Mouse (Mus musculus) C2C12 (cell line): ENCODE measurements around the gene Hsd11b2.

Experiments used
- CTCF ChIP-seq: IDR thresholded peaks from one replicate; pipeline ENCODE4 v1.5.1; 2011; ENCODE audit not compliant: control insufficient read depth, insufficient read depth, insufficient read length
- FOSL1 ChIP-seq: IDR thresholded peaks from one replicate; pipeline ENCODE4 v1.8.0; 2011; ENCODE audit warnings: mild to moderate bottlenecking, low read length; ENCODE audit not compliant: poor library complexity, insufficient read depth, severe bottlenecking
- MAX ChIP-seq: IDR thresholded peaks from one replicate; pipeline ENCODE4 v1.6.1; 2011; ENCODE audit warnings: mild to moderate bottlenecking, control low read depth
- MYOD1 ChIP-seq: IDR thresholded peaks from one replicate; pipeline ENCODE4 v1.6.1; 2011; ENCODE audit warnings: low read depth; ENCODE audit not compliant: control insufficient read depth, insufficient read length
- MYOG ChIP-seq: IDR thresholded peaks from one replicate; pipeline ENCODE4 v1.6.1; 2011; ENCODE audit not compliant: control insufficient read depth, insufficient read length; ENCODE audit errors: extremely low read depth
- USF1 ChIP-seq: IDR thresholded peaks from one replicate; pipeline ENCODE4 v1.6.1; 2011; ENCODE audit warnings: low read depth, mild to moderate bottlenecking, control low read depth, moderate library complexity

- TF ChIP-seq CTCF (no peak), MAX (no peak), FOSL1 (no peak), USF1 (no peak), MYOD1 (no peak), MYOG (no peak)
Observed at GRCm38 (mm10) chr8:105565401-105565881, 46.9 kb downstream of the Hsd11b2 start.
